Mouse (Mus musculus): ENCODE measurements around the gene Adrb1. TPM values are rescaled to one million over a fixed set of nuclear protein-coding genes. Genes with fewer than 3 reads are reported as not detected.

Adrb1 gene
- 0.11 and 0.17 TPM in 2 replicates for polyA plus RNA-seq (2014; fragmentation: Nextera tagmentation; extraction: Ambion mirVana)

DNA sequence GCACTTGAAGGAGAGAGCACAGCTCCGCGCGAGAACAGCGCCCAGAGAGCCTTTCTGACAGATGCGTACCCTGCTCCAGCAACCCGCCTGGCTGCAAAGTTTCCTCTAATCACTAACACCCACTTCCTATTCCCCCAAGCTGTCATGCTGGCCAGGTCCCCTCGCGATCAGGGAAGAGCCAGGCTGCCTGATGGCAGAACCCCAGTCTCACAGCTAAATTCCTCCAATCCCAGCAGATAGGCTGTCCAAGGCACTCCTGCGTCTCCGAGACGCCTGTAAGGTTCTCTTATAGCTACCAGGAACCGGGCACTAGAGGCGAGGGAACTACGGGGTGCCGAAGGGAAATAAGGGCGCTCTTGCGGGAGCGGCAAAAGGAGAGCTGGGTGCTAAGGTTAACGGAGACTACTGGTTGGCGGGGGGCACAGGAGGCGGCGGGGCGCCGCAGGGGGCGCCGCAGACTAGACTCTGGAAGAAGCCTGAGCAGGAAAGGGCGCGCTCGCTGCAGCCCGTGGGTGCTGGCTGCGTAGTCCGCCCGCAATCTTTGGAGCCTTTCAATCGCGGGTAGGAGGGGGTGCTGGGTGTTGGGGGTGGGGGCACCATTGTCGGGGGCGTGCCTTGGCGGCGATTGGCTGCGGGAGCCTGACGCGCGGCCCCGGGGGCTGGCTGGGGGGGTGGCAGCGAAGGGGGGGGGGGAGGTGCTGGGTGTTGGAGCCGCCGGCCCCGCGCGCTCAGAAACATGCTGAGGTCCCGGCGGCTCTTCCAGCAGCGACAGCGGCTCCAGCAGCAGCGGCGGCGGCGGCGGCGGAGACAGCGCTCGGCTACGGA, at the start of gene Adrb1:
Gene Adrb1, plus strand, starts transcription at position 813 of the 825 bp plus-strand sequence.
- Histone ChIP-seq H3K4me1 (replicated peaks; ENCODE audit: control insufficient read depth, insufficient read depth, low read length) (peaks cover 16% of the 10 kb centered on the region), H3K36me3 (ENCODE audit: control insufficient read depth, insufficient read depth, low read length) (no peaks in the 10 kb centered on the region), H3K27me3 (ENCODE audit: control insufficient read depth, insufficient read depth, low read length) (peaks cover 54% of the 10 kb centered on the region), H3K9ac (ENCODE audit: low read depth, low read length) (peak within 1 kb of the TSS; percentile 12; the same call in 1 of the 2 replicates), H3K27ac (ENCODE audit: low read depth, low read length) (no peak within 1 kb of the TSS), H3K4me2 (replicated peaks; ENCODE audit: low read depth, low read length) (peak within 1 kb of the TSS; percentile 68), H3K4me3 (ENCODE audit: low read depth, low read length) (peak within 1 kb of the TSS; percentile 46), H3K9me3 (ENCODE audit: control insufficient read depth, low read length) (no peaks in the 10 kb centered on the region)
- WGBS: under 1% methylated on average over 41 of the region's 63 CpGs
- DNase-seq (ENCODE audit: low spot score) (peak; percentile 60), ATAC-seq (ENCODE audit: low FRiP score) (0 out of 2 replicates have a peak, but pooled peaks have one; percentile 33)

DNA sequence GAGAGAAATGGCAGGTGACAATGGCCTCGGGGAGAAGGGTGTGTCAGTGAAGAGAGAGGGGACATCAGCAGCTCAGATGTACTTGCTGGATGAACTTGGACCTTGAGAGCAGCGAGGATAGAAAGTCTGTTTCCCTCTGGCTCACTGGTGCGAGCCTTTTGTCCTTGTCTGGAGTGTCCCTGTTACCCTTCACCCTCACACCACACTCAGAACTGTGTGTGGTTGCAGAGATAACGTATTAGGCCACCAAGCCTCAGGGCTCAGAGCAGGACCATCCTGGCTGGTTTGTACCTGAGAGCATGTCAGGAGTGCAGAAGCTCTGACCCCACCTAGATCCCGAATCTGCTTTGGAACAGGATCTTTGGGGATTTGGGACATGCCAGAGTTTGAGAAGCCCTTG, 46.3 kb upstream of the Adrb1 start:
- no peak for DNase-seq (ENCODE audit: low spot score)
- no peak overlapping the region for H3K9ac ChIP-seq (ENCODE audit: low read depth, low read length)
- H3K4me3 ChIP-seq (ENCODE audit: low read depth, low read length): no peak overlapping the region
- no peak overlapping the region for H3K4me2 ChIP-seq (replicated peaks; ENCODE audit: low read depth, low read length)
- no peaks in the 10 kb centered on the region for H3K9me3 ChIP-seq (ENCODE audit: control insufficient read depth, low read length)
- no peak overlapping the region for H3K27ac ChIP-seq (ENCODE audit: low read depth, low read length)
- no peak for ATAC-seq (ENCODE audit: low FRiP score)
- WGBS: 86% methylated on average over 5 of the region's 5 CpGs
- no peaks in the 10 kb centered on the region for H3K27me3 ChIP-seq (ENCODE audit: control insufficient read depth, insufficient read depth, low read length)
- no peaks in the 10 kb centered on the region for H3K4me1 ChIP-seq (replicated peaks; ENCODE audit: control insufficient read depth, insufficient read depth, low read length)
- H3K36me3 ChIP-seq (ENCODE audit: control insufficient read depth, insufficient read depth, low read length): no peaks in the 10 kb centered on the region

- no peak overlapping the region for H3K27ac ChIP-seq (ENCODE audit: low read depth, low read length)
- H3K27me3 ChIP-seq (ENCODE audit: control insufficient read depth, insufficient read depth, low read length): no peaks in the 10 kb centered on the region
- no peaks in the 10 kb centered on the region for H3K36me3 ChIP-seq (ENCODE audit: control insufficient read depth, insufficient read depth, low read length)
- ATAC-seq (ENCODE audit: low FRiP score) (no peak), DNase-seq (ENCODE audit: low spot score) (no peak)
- no peak overlapping the region for H3K4me2 ChIP-seq (replicated peaks; ENCODE audit: low read depth, low read length)
- no peaks in the 10 kb centered on the region for H3K9me3 ChIP-seq (ENCODE audit: control insufficient read depth, low read length)
- no peaks in the 10 kb centered on the region for H3K4me1 ChIP-seq (replicated peaks; ENCODE audit: control insufficient read depth, insufficient read depth, low read length)
- H3K4me3 ChIP-seq (ENCODE audit: low read depth, low read length): no peak overlapping the region
- no peak overlapping the region for H3K9ac ChIP-seq (ENCODE audit: low read depth, low read length)
- 92% methylated on average over 4 of the region's 4 CpGs for WGBS
Measured at GRCm38 (mm10) chr19:56676506-56676905, 45.5 kb upstream of the Adrb1 start.

DNA sequence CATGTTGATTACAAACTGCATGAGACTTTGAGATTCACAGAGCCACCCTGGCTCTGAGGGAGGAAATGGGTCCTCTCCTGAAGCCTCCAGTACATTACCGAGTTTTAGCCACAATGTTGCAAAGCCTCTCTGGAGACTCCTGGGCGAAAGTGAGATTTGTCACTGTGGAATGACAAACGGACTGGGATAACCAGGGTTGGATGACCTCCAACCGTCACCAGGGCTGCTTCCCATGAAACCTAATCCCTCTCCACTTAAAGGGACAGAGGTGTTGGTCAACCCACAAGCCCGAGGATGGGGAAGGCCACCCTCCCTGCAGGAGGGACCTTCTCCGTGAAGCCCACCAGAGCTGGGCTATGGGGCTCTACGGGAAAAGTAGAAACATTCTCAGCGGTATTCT, 44.4 kb upstream of the Adrb1 start:
- 63% methylated on average over 8 of the region's 8 CpGs for WGBS
- Histone ChIP-seq H3K4me1 (replicated peaks; ENCODE audit: control insufficient read depth, insufficient read depth, low read length) (no peaks in the 10 kb centered on the region), H3K27me3 (ENCODE audit: control insufficient read depth, insufficient read depth, low read length) (no peaks in the 10 kb centered on the region), H3K9ac (ENCODE audit: low read depth, low read length) (no peak overlapping the region), H3K4me3 (ENCODE audit: low read depth, low read length) (no peak overlapping the region), H3K27ac (ENCODE audit: low read depth, low read length) (no peak overlapping the region), H3K9me3 (ENCODE audit: control insufficient read depth, low read length) (no peaks in the 10 kb centered on the region), H3K4me2 (replicated peaks; ENCODE audit: low read depth, low read length) (no peak overlapping the region), H3K36me3 (ENCODE audit: control insufficient read depth, insufficient read depth, low read length) (no peaks in the 10 kb centered on the region)
- DNase-seq (ENCODE audit: low spot score): no peak
- ATAC-seq (ENCODE audit: low FRiP score): no peak

DNA sequence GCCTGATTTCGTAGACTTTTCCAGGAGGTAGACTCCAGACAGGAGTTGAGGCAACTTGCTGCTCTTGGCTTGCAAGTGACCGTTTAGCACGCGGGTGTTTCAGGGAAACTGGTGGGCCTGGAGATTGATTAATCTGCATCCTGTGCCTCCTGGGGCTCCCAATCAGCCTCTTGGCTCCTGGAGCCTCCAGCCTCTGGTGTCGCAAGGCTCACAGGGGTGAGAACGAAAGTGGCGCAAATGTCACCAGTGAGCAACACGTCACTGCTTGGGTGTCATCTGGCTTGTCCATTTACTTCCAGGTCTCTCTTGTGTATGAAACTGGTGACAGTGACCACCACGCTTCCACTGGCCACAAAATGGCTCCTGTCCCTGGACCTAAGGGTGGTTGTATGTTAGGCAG, 43.5 kb upstream of the Adrb1 start:
- no peaks in the 10 kb centered on the region for H3K4me1 ChIP-seq (replicated peaks; ENCODE audit: control insufficient read depth, insufficient read depth, low read length)
- ATAC-seq (ENCODE audit: low FRiP score) (no peak), DNase-seq (ENCODE audit: low spot score) (no peak)
- H3K27ac ChIP-seq (ENCODE audit: low read depth, low read length): no peak overlapping the region
- no peaks in the 10 kb centered on the region for H3K36me3 ChIP-seq (ENCODE audit: control insufficient read depth, insufficient read depth, low read length)
- no peak overlapping the region for H3K4me3 ChIP-seq (ENCODE audit: low read depth, low read length)
- H3K9me3 ChIP-seq (ENCODE audit: control insufficient read depth, low read length): no peaks in the 10 kb centered on the region
- no peak overlapping the region for H3K9ac ChIP-seq (ENCODE audit: low read depth, low read length)
- WGBS: 83% methylated on average over 9 of the region's 9 CpGs
- no peaks in the 10 kb centered on the region for H3K27me3 ChIP-seq (ENCODE audit: control insufficient read depth, insufficient read depth, low read length)
- H3K4me2 ChIP-seq (replicated peaks; ENCODE audit: low read depth, low read length): no peak overlapping the region

DNA sequence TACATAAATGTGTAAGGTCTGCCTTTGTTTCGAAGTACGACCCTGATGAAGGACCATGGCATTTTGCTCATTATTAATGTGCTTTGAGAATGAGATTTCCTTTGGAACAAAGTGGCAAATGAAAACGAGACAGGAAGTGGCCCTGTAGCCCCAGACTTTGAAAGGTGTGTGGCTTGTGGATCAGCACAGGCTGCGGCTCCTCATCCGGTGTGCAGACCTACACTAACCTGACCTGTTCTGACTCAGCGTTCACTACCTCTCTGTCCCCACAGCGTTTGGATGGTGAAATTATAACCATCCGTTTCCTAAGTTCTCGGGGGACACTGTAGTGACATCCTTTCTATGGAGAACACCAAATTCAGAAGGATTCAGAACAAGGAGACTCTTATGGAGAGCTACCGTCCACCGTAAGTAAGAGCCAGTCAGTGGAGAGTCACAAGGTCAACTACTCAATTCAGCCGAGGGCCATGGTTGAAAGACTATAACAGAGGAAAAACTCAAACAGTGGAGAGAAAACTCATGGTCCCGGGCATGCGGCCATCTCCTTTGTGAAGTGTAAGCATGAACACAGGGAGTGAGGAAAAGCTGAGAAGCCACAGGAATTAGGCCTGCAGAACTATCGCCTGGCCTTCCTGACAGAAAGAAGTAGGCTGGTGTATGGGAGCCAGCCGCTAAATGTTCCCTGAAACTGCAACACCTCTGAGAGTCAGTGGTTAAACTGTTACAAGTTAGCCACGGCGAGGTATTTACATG, 42.6 kb upstream of the Adrb1 start:
- Histone ChIP-seq H3K4me2 (replicated peaks; ENCODE audit: low read depth, low read length) (no peak overlapping the region), H3K27ac (ENCODE audit: low read depth, low read length) (no peak overlapping the region), H3K4me3 (ENCODE audit: low read depth, low read length) (no peak overlapping the region), H3K4me1 (replicated peaks; ENCODE audit: control insufficient read depth, insufficient read depth, low read length) (no peaks in the 10 kb centered on the region), H3K9ac (ENCODE audit: low read depth, low read length) (no peak overlapping the region), H3K27me3 (ENCODE audit: control insufficient read depth, insufficient read depth, low read length) (no peaks in the 10 kb centered on the region), H3K36me3 (ENCODE audit: control insufficient read depth, insufficient read depth, low read length) (no peaks in the 10 kb centered on the region), H3K9me3 (ENCODE audit: control insufficient read depth, low read length) (no peaks in the 10 kb centered on the region)
- ATAC-seq (ENCODE audit: low FRiP score) (no peak), DNase-seq (ENCODE audit: low spot score) (no peak)
- WGBS: 86% methylated on average over 18 of the region's 18 CpGs

- Histone ChIP-seq H3K27ac (ENCODE audit: low read depth, low read length) (no peak overlapping the region), H3K36me3 (ENCODE audit: control insufficient read depth, insufficient read depth, low read length) (no peaks in the 10 kb centered on the region), H3K4me1 (replicated peaks; ENCODE audit: control insufficient read depth, insufficient read depth, low read length) (no peaks in the 10 kb centered on the region), H3K4me2 (replicated peaks; ENCODE audit: low read depth, low read length) (no peak overlapping the region), H3K27me3 (ENCODE audit: control insufficient read depth, insufficient read depth, low read length) (no peaks in the 10 kb centered on the region), H3K4me3 (ENCODE audit: low read depth, low read length) (no peak overlapping the region), H3K9me3 (ENCODE audit: control insufficient read depth, low read length) (no peaks in the 10 kb centered on the region), H3K9ac (ENCODE audit: low read depth, low read length) (no peak overlapping the region)
- DNase-seq (ENCODE audit: low spot score) (no peak), ATAC-seq (ENCODE audit: low FRiP score) (no peak)
- 91% methylated on average over 7 of the region's 7 CpGs for WGBS
Measured at GRCm38 (mm10) chr19:56679992-56680391, 42.0 kb upstream of the Adrb1 start.

- H3K4me1 ChIP-seq (replicated peaks; ENCODE audit: control insufficient read depth, insufficient read depth, low read length): no peaks in the 10 kb centered on the region
- no peaks in the 10 kb centered on the region for H3K9me3 ChIP-seq (ENCODE audit: control insufficient read depth, low read length)
- DNase-seq (ENCODE audit: low spot score) (no peak), ATAC-seq (ENCODE audit: low FRiP score) (no peak)
- H3K4me3 ChIP-seq (ENCODE audit: low read depth, low read length): no peak overlapping the region
- WGBS: 96% methylated on average over 7 of the region's 7 CpGs
- H3K36me3 ChIP-seq (ENCODE audit: control insufficient read depth, insufficient read depth, low read length): no peaks in the 10 kb centered on the region
- no peak overlapping the region for H3K9ac ChIP-seq (ENCODE audit: low read depth, low read length)
- no peaks in the 10 kb centered on the region for H3K27me3 ChIP-seq (ENCODE audit: control insufficient read depth, insufficient read depth, low read length)
- H3K4me2 ChIP-seq (replicated peaks; ENCODE audit: low read depth, low read length): no peak overlapping the region
- H3K27ac ChIP-seq (ENCODE audit: low read depth, low read length): no peak overlapping the region
Measured at GRCm38 (mm10) chr19:56682297-56682696, 39.7 kb upstream of the Adrb1 start.
